Mouse (Mus musculus) liver, embryonic 11.5 days (tissue): Measurements from ENCODE around the gene Pnkd. TPM values are rescaled to one million over a fixed set of nuclear protein-coding genes. Genes with fewer than 3 reads are reported as not detected.
A peak's percentile ranks its signal among the peaks of the same experiment; 100 is the strongest.

ENCODE experiments used
- ATAC-seq: fragments of 200-750 bp; cut with Nextera tagmentation; replicated peaks from 2 replicates; pipeline ENCODE4 v1.8.0; 2017; ENCODE audit warnings: moderate number of reproducible peaks, mild to moderate bottlenecking, moderate TSS enrichment, moderate library complexity; ENCODE audit not compliant: low FRiP score
- DNase-seq: peaks from one replicate; pipeline ENCODE4 v3.0.0-alpha.2; 2017; ENCODE audit warnings: low spot score
- H3K27ac ChIP-seq: fragments of 300-500 bp; sonication (generic); 2 replicates; pipeline ENCODE4 v1.5.1; 2014; ENCODE audit warnings: mild to moderate bottlenecking, low read depth, low read length, control low read depth
- H3K27me3 ChIP-seq: fragments of 300-500 bp; sonication (generic); replicated peaks from 2 replicates; pipeline ENCODE4 v1.6.1; 2014; ENCODE audit warnings: low read length, mixed read lengths; ENCODE audit not compliant: control insufficient read depth, insufficient read depth
- H3K36me3 ChIP-seq: fragments of 300-500 bp; sonication (generic); 2 replicates; pipeline ENCODE4 v1.6.1; 2014; ENCODE audit warnings: mild to moderate bottlenecking, low read length, moderate library complexity, mixed read lengths; ENCODE audit not compliant: control insufficient read depth, insufficient read depth
- H3K4me1 ChIP-seq: fragments of 300-500 bp; sonication (generic); replicated peaks from 2 replicates; pipeline ENCODE4 v1.6.1; 2014; ENCODE audit warnings: low read length, mixed read lengths; ENCODE audit not compliant: control insufficient read depth, insufficient read depth
- H3K4me2 ChIP-seq: fragments of 300-500 bp; sonication (generic); 2 replicates; pipeline ENCODE4 v1.6.1; 2014; ENCODE audit warnings: mild to moderate bottlenecking, control low read depth, moderate library complexity
- H3K4me3 ChIP-seq: fragments of 300-500 bp; sonication (generic); 2 replicates; pipeline ENCODE4 v1.5.1; 2014; ENCODE audit warnings: low read depth, low read length, control low read depth
- H3K9ac ChIP-seq: fragments of 300-500 bp; sonication (generic); 2 replicates; pipeline ENCODE4 v1.6.1; 2014; ENCODE audit warnings: low read depth, low read length, control low read depth
- H3K9me3 ChIP-seq: fragments of 300-500 bp; sonication (generic); 2 replicates; pipeline ENCODE4 v1.6.1; 2016; ENCODE audit warnings: low read length, inconsistent platforms, mixed read lengths; ENCODE audit not compliant: control insufficient read depth
- WGBS: fragments of 180-500 bp; shearing (Covaris S2); extraction: QIAGEN DNeasy Blood & Tissue Kit; methylation state at CpG from one replicate; pipeline ENCODE4 v1.1.7; 2014; 5-methylcytosine and 5-hydroxymethylcytosine counted together
- polyA plus RNA-seq: library from polyadenylated mRNA; unstranded; fragments of >200 nt; fragmentation: Nextera tagmentation; extraction: Ambion mirVana; gene quantifications from 2 replicates; pipeline ENCODE4 v1.2.1, GENCODE M21; 2014

The Pnkd gene
- polyA plus RNA-seq, 1 experiment from 2014 or later, result 84.3 TPM

- H3K4me2 ChIP-seq, result no peak overlapping the region
- H3K4me1 ChIP-seq, result peaks cover 6% of the 10 kb centered on the region; the same call in 1 of the 2 replicates
- WGBS, result 61% methylated on average over 17 of the region's 17 CpGs
- 0 out of 2 replicates have a peak, but pooled peaks cover 3% of the 10 kb centered on the region for H3K27me3 ChIP-seq
- ATAC-seq (no peak), DNase-seq (no peak)
- no peak overlapping the region for H3K4me3 ChIP-seq
- no peak overlapping the region for H3K27ac ChIP-seq
- H3K9ac ChIP-seq, result no peak overlapping the region
- no peaks in the 10 kb centered on the region for H3K9me3 ChIP-seq
- no peaks in the 10 kb centered on the region for H3K36me3 ChIP-seq
Observed at GRCm38 (mm10) chr1:74362325-74363229, 77.8 kb downstream of the Pnkd start.

- H3K36me3 ChIP-seq, result no peaks in the 10 kb centered on the region
- no peak overlapping the region for H3K4me2 ChIP-seq
- H3K4me1 ChIP-seq, result peaks cover 14% of the 10 kb centered on the region
- no peak overlapping the region for H3K4me3 ChIP-seq
- no peak overlapping the region for H3K27ac ChIP-seq
- ATAC-seq (no peak), DNase-seq (no peak)
- no peaks in the 10 kb centered on the region for H3K9me3 ChIP-seq
- H3K27me3 ChIP-seq, result peaks cover 6% of the 10 kb centered on the region; the same call in 1 of the 2 replicates
- no peak overlapping the region for H3K9ac ChIP-seq
- 61% methylated on average over 5 of the region's 5 CpGs for WGBS
Observed at GRCm38 (mm10) chr1:74363437-74363836, 78.7 kb downstream of the Pnkd start.

GRCm38 (mm10) chr1:74364270-74364669, 79.5 kb downstream of the Pnkd start:
- WGBS, result 57% methylated on average over 8 of the region's 8 CpGs

GRCm38 (mm10) chr1:74367886-74368645, 83.3 kb downstream of the Pnkd start:
- 8% methylated on average over 34 of the region's 34 CpGs for WGBS
- no peaks in the 10 kb centered on the region for H3K9me3 ChIP-seq
- no peak for DNase-seq
- peaks cover 15% of the 10 kb centered on the region for H3K4me1 ChIP-seq
- peak overlapping the region; percentile 44 for H3K9ac ChIP-seq
- peak overlapping the region; percentile 85 for H3K4me2 ChIP-seq
- H3K27me3 ChIP-seq, result peaks cover 6% of the 10 kb centered on the region; the same call in 1 of the 2 replicates
- ATAC-seq, result peak; percentile 84
- H3K36me3 ChIP-seq, result no peaks in the 10 kb centered on the region
- no peak overlapping the region; the same call in 1 of the 2 replicates for H3K27ac ChIP-seq
- peak overlapping the region; percentile 42 for H3K4me3 ChIP-seq

More at GRCm38 (mm10) chr1:74364270-74364669, 79.5 kb downstream of the Pnkd start:
- Histone ChIP-seq H3K27me3 (peaks cover 6% of the 10 kb centered on the region; the same call in 1 of the 2 replicates), H3K27ac (no peak overlapping the region), H3K9ac (no peak overlapping the region), H3K4me1 (peaks cover 15% of the 10 kb centered on the region), H3K9me3 (no peaks in the 10 kb centered on the region), H3K36me3 (no peaks in the 10 kb centered on the region), H3K4me3 (no peak overlapping the region), H3K4me2 (no peak overlapping the region)
- ATAC-seq (no peak), DNase-seq (no peak)

- Histone ChIP-seq H3K27ac (no peak overlapping the region), H3K4me2 (no peak overlapping the region), H3K27me3 (peaks cover 6% of the 10 kb centered on the region; the same call in 1 of the 2 replicates), H3K4me3 (no peak overlapping the region), H3K4me1 (peaks cover 13% of the 10 kb centered on the region), H3K36me3 (no peaks in the 10 kb centered on the region), H3K9me3 (no peaks in the 10 kb centered on the region), H3K9ac (no peak overlapping the region)
- WGBS, result 33% methylated on average over 4 of the region's 4 CpGs
- ATAC-seq (no peak), DNase-seq (no peak)
Observed at GRCm38 (mm10) chr1:74370040-74370439, 85.3 kb downstream of the Pnkd start.

GRCm38 (mm10) chr1:74373372-74373771, 88.6 kb downstream of the Pnkd start:
- no peak for DNase-seq
- WGBS, result 33% methylated on average over 4 of the region's 4 CpGs
- H3K9me3 ChIP-seq, result no peaks in the 10 kb centered on the region

GRCm38 (mm10) chr1:74374980-74375379, 90.2 kb downstream of the Pnkd start, which contains the start of gene Slc11a1:
TSS of gene Slc11a1 (plus strand) at chr1:74375195.
- Histone ChIP-seq H3K4me2 (no peak within 1 kb of the TSS), H3K9me3 (no peaks in the 10 kb centered on the region), H3K27ac (no peak within 1 kb of the TSS), H3K36me3 (no peaks in the 10 kb centered on the region), H3K4me1 (peaks cover 8% of the 10 kb centered on the region), H3K27me3 (no peaks in the 10 kb centered on the region), H3K4me3 (0 out of 2 replicates have a peak within 1 kb of the TSS, but pooled peaks have one; percentile 4), H3K9ac (no peak within 1 kb of the TSS)
- WGBS, result 60% methylated on average over 8 of the region's 8 CpGs
- ATAC-seq (no peak), DNase-seq (no peak)

More at GRCm38 (mm10) chr1:74373372-74373771, 88.6 kb downstream of the Pnkd start:
- Histone ChIP-seq H3K4me1 (0 out of 2 replicates have a peak, but pooled peaks cover 2% of the 10 kb centered on the region), H3K9ac (no peak overlapping the region), H3K27me3 (no peaks in the 10 kb centered on the region), H3K4me2 (no peak overlapping the region), H3K27ac (no peak overlapping the region), H3K36me3 (no peaks in the 10 kb centered on the region), H3K4me3 (no peak overlapping the region)
- ATAC-seq, result no peak

GRCm38 (mm10) chr1:74375561-74375960, 90.8 kb downstream of the Pnkd start:
- Histone ChIP-seq H3K27me3 (no peaks in the 10 kb centered on the region), H3K9ac (no peak overlapping the region), H3K4me3 (0 out of 2 replicates have a peak overlapping the region, but pooled peaks have one; percentile 4), H3K27ac (no peak overlapping the region), H3K4me2 (no peak overlapping the region), H3K36me3 (no peaks in the 10 kb centered on the region), H3K9me3 (no peaks in the 10 kb centered on the region), H3K4me1 (peaks cover 9% of the 10 kb centered on the region)
- 75% methylated on average over 10 of the region's 10 CpGs for WGBS
- DNase-seq (no peak), ATAC-seq (no peak)
